Mouse (Mus musculus): ENCODE measurements around the gene Speer2. TPM values are rescaled to one million over a fixed set of nuclear protein-coding genes. Genes with fewer than 3 reads are reported as not detected.

Speer2 gene
- polyA plus RNA-seq (2012; rRNA removed) = not detected in 2 replicates

GRCm38 (mm10) chr16:69863644-69864043 lies at the start of gene Speer2:
Gene Speer2 (minus strand): TSS chr16:69863744.
- no peaks in the 10 kb centered on the region for H3K4me1 ChIP-seq (ENCODE audit: control insufficient read depth, insufficient read depth, low read length)
- TF ChIP-seq CTCF (IDR thresholded peaks at IDR 0.05; ENCODE audit: insufficient read depth, low read length) (no peak), POLR2A (IDR thresholded peaks at IDR 0.05; ENCODE audit: borderline replicate concordance, extremely low read depth, low read depth, low read length) (no peak)
- H3K4me3 ChIP-seq (replicated peaks; ENCODE audit: extremely low read depth, low read depth, low read length) = no peak within 1 kb of the TSS
- no peak for DNase-seq
- WGBS = 87% methylated on average over 4 of the region's 4 CpGs

DNA sequence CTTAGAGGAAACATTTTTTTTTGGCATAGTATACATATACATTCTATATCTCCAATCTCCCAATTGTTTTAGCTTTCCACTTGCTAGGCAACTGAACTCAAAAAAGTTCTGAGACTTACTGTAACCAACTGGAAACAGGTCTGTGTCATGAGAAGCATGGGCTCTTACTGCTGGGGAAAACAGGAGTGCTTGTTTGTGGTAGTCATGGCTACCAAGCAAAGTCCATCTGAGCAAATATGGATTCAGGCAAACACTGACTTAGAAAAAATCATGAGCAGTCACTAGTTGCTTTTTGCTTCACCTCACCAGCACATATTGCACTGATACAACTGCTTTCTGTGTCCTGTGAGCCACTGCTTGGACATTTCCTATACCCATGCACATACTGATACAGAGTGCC lies 40.8 kb upstream of the Speer2 start:
- TF ChIP-seq POLR2A (IDR thresholded peaks at IDR 0.05; ENCODE audit: borderline replicate concordance, extremely low read depth, low read depth, low read length) = no peak
- TF ChIP-seq CTCF (IDR thresholded peaks at IDR 0.05; ENCODE audit: insufficient read depth, low read length) = no peak
- Histone ChIP-seq H3K4me1 (ENCODE audit: control insufficient read depth, insufficient read depth, low read length) (no peaks in the 10 kb centered on the region), H3K4me3 (replicated peaks; ENCODE audit: extremely low read depth, low read depth, low read length) (no peak overlapping the region)
- DNase-seq = no peak

GRCm38 (mm10) chr16:69880712-69881111 lies 17.2 kb upstream of the Speer2 start:
- no peaks in the 10 kb centered on the region for H3K4me1 ChIP-seq (ENCODE audit: control insufficient read depth, insufficient read depth, low read length)
- no peak for DNase-seq
- TF ChIP-seq CTCF (IDR thresholded peaks at IDR 0.05; ENCODE audit: insufficient read depth, low read length) = no peak
- TF ChIP-seq POLR2A (IDR thresholded peaks at IDR 0.05; ENCODE audit: borderline replicate concordance, extremely low read depth, low read depth, low read length) = no peak
- no peak overlapping the region for H3K4me3 ChIP-seq (replicated peaks; ENCODE audit: extremely low read depth, low read depth, low read length)

DNA sequence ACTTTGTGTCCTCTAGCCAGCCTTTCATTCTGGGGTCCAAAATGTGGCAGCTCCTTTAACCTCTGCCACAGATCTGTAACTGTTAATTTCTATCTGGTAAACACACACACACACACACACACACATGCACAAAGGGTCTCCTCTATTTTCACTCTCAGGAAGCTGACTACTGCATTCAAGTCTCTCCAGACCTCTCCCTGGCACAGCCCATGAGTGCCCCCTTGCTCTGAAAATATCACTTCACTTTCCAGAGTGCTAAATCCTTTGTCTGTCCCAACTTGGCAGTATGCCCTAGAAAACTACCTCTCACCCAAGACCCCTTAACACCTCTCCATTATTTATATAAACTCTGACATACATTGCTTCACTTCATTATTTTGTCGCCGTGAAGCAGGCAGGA lies 26.9 kb downstream of the Speer2 start:
- no peak for DNase-seq
- 47% methylated on average over 2 of the region's 2 CpGs for WGBS
- TF ChIP-seq POLR2A (IDR thresholded peaks at IDR 0.05; ENCODE audit: borderline replicate concordance, extremely low read depth, low read depth, low read length) (no peak), CTCF (IDR thresholded peaks at IDR 0.05; ENCODE audit: insufficient read depth, low read length) (no peak)
- H3K4me3 ChIP-seq (replicated peaks; ENCODE audit: extremely low read depth, low read depth, low read length) = no peak overlapping the region
- no peaks in the 10 kb centered on the region for H3K4me1 ChIP-seq (ENCODE audit: control insufficient read depth, insufficient read depth, low read length)

DNA sequence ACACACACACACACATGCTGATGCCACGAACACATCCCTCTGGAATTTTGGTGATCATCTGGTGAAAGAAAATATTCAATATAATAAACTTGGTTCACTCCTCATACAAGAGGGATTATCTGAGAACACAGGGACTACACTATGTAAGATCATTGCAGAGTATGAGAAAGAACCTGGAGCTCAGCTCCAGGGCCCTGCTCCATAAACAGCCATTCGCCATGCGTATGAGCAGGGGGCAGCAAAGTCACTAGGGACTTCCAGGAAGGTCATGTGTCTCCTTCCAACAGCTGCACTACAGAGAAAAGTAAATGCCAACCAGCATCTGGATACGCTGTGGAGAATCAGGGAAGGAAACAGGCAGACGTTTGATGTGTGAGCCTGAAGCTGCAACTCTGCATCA lies 49.9 kb downstream of the Speer2 start:
- DNase-seq = no peak
- no peaks in the 10 kb centered on the region for H3K4me1 ChIP-seq (ENCODE audit: control insufficient read depth, insufficient read depth, low read length)
- 58% methylated on average over 5 of the region's 5 CpGs for WGBS
- TF ChIP-seq CTCF (IDR thresholded peaks at IDR 0.05; ENCODE audit: insufficient read depth, low read length) (no peak), POLR2A (IDR thresholded peaks at IDR 0.05; ENCODE audit: borderline replicate concordance, extremely low read depth, low read depth, low read length) (no peak)
- H3K4me3 ChIP-seq (replicated peaks; ENCODE audit: extremely low read depth, low read depth, low read length) = no peak overlapping the region
